Mouse (Mus musculus) gastrocnemius, postnatal 4 days (tissue): Measurements from ENCODE around the gene Rbfox2. TPM values are rescaled to one million over a fixed set of nuclear protein-coding genes. Genes with fewer than 3 reads are reported as not detected.

Experiments used
- DNase-seq, 2 experiments: peaks; one replicate each; pipeline ENCODE4 v3.0.0; 2021 to 2022; ENCODE audit warnings: low spot score in 2 of 2, mixed read lengths in 2 of 2
- total RNA-seq, 2 experiments: library from RNA; stranded (reverse); gene quantifications; 2 replicates each; pipeline ENCODE4 v1.2.3; 2021

Rbfox2 gene
- total RNA-seq, 2 experiments from 2014 or later = 289 to 339 TPM

GRCm38 (mm10) chr15:77111924-77112323 is 194.9 kb downstream of the Rbfox2 start:
- no peak for DNase-seq

GRCm38 (mm10) chr15:77110452-77110851 is 196.4 kb downstream of the Rbfox2 start:
- DNase-seq = no peak

- DNase-seq = no peak
Measured at GRCm38 (mm10) chr15:77107169-77107908, 199.5 kb downstream of the Rbfox2 start.

GRCm38 (mm10) chr15:77105273-77105672 is 201.5 kb downstream of the Rbfox2 start:
- DNase-seq = no peak

GRCm38 (mm10) chr15:77104349-77105158 is 202.2 kb downstream of the Rbfox2 start:
- no peak for DNase-seq

GRCm38 (mm10) chr15:77102685-77103084 is 204.1 kb downstream of the Rbfox2 start:
- no peak for DNase-seq

GRCm38 (mm10) chr15:77099756-77100155 is 207.0 kb downstream of the Rbfox2 start:
- no peak for DNase-seq

GRCm38 (mm10) chr15:77097358-77097757 is 209.4 kb downstream of the Rbfox2 start:
- DNase-seq = no peak

GRCm38 (mm10) chr15:77095216-77095615 is 211.6 kb downstream of the Rbfox2 start:
- no peak for DNase-seq

- no peak for DNase-seq
Measured at GRCm38 (mm10) chr15:77094431-77094830, 212.4 kb downstream of the Rbfox2 start.

GRCm38 (mm10) chr15:77091394-77091793 is 215.4 kb downstream of the Rbfox2 start:
- no peak for DNase-seq

GRCm38 (mm10) chr15:77090531-77090930 is 216.3 kb downstream of the Rbfox2 start:
- DNase-seq = no peak

- no peak for DNase-seq
Measured at GRCm38 (mm10) chr15:77089249-77089648, 217.6 kb downstream of the Rbfox2 start.

- no peak for DNase-seq
Measured at GRCm38 (mm10) chr15:77086488-77086887, 220.3 kb downstream of the Rbfox2 start.

- no peak for DNase-seq
Measured at GRCm38 (mm10) chr15:77085818-77086217, 221.0 kb downstream of the Rbfox2 start.

- no peak for DNase-seq
Measured at GRCm38 (mm10) chr15:77081454-77081853, 225.3 kb downstream of the Rbfox2 start.

- no peak for DNase-seq
Measured at GRCm38 (mm10) chr15:77080684-77081254, 226.0 kb downstream of the Rbfox2 start.

GRCm38 (mm10) chr15:77079890-77080361 is 226.9 kb downstream of the Rbfox2 start:
- no peak for DNase-seq

- no peak for DNase-seq
Measured at GRCm38 (mm10) chr15:77079256-77079822, 227.5 kb downstream of the Rbfox2 start.

GRCm38 (mm10) chr15:77078786-77079185 is 228.0 kb downstream of the Rbfox2 start:
- DNase-seq = no peak

GRCm38 (mm10) chr15:77077906-77078305 is 228.9 kb downstream of the Rbfox2 start:
- no peak for DNase-seq

GRCm38 (mm10) chr15:77076523-77076922 is 230.3 kb downstream of the Rbfox2 start:
- no peak for DNase-seq
